Mouse (Mus musculus) midbrain, postnatal 0 days (tissue): ENCODE measurements around the gene Tex26. TPM values are rescaled to one million over a fixed set of nuclear protein-coding genes. Genes with fewer than 3 reads are reported as not detected.
A peak's percentile ranks its signal among the peaks of the same experiment; 100 is the strongest.

Experiments used
- ATAC-seq: fragments of 200-750 bp; cut with Nextera tagmentation; 2 replicates; pipeline ENCODE4 v1.8.0; 2017; ENCODE audit warnings: moderate number of reproducible peaks, mild to moderate bottlenecking, moderate TSS enrichment, moderate library complexity; ENCODE audit not compliant: low FRiP score
- DNase-seq: peaks from one replicate; pipeline ENCODE4 v3.0.0-alpha.2; 2015; ENCODE audit warnings: low spot score
- H3K27ac ChIP-seq: fragments of 300-500 bp; sonication (generic); 2 replicates; pipeline ENCODE4 v1.5.1; 2014; ENCODE audit warnings: low read depth, mild to moderate bottlenecking, low read length, mixed read lengths
- H3K27me3 ChIP-seq: fragments of 300-500 bp; sonication (generic); 2 replicates; pipeline ENCODE4 v1.6.1; 2014; ENCODE audit warnings: low read length, control low read depth, mixed read lengths; ENCODE audit not compliant: insufficient read depth
- H3K36me3 ChIP-seq: fragments of 300-500 bp; sonication (generic); 2 replicates; pipeline ENCODE4 v1.6.1; 2014; ENCODE audit warnings: low read length, control low read depth, mixed read lengths; ENCODE audit not compliant: insufficient read depth
- H3K4me1 ChIP-seq: fragments of 300-500 bp; sonication (generic); 2 replicates; pipeline ENCODE4 v1.6.1; 2014; ENCODE audit warnings: mild to moderate bottlenecking, control low read depth, antibody characterized with exemption, low read length, mixed read lengths; ENCODE audit not compliant: insufficient read depth
- H3K4me2 ChIP-seq: fragments of 300-500 bp; sonication (generic); 2 replicates; pipeline ENCODE4 v1.6.1; 2014; ENCODE audit warnings: low read depth, mild to moderate bottlenecking, low read length, mixed read lengths; ENCODE audit not compliant: poor library complexity, severe bottlenecking
- H3K4me3 ChIP-seq: fragments of 300-500 bp; sonication (generic); 2 replicates; pipeline ENCODE4 v1.5.1; 2014; ENCODE audit warnings: low read depth, mild to moderate bottlenecking, low read length, moderate library complexity
- H3K9ac ChIP-seq: fragments of 300-500 bp; sonication (generic); replicated peaks from 2 replicates; pipeline ENCODE4 v1.6.1; 2014; ENCODE audit warnings: mild to moderate bottlenecking, low read length, moderate library complexity, mixed read lengths; ENCODE audit not compliant: poor library complexity, severe bottlenecking
- H3K9me3 ChIP-seq: fragments of 300-500 bp; sonication (generic); 2 replicates; pipeline ENCODE4 v1.6.1; 2016; ENCODE audit warnings: low read length, control low read depth
- CTCF ChIP-seq: IDR thresholded peaks from 2 replicates; pipeline ENCODE4 v1.5.1; 2016; ENCODE audit warnings: antibody characterized with exemption, mild to moderate bottlenecking
- WGBS: fragments of 180-500 bp; shearing (Covaris S2); extraction: QIAGEN DNeasy Blood & Tissue Kit; methylation state at CpG from one replicate; pipeline ENCODE4 v1.1.7; 2014; 5-methylcytosine and 5-hydroxymethylcytosine counted together
- polyA plus RNA-seq: library from polyadenylated mRNA; unstranded; fragments of >200 nt; fragmentation: Nextera tagmentation; extraction: Ambion mirVana; gene quantifications from 2 replicates; pipeline ENCODE4 v1.2.1, GENCODE M21; 2015
- total RNA-seq: library from RNA; depleted of rRNA; stranded (reverse); fragments of >200 nt; gene quantifications from 2 replicates; pipeline ENCODE4 v1.2.3, GENCODE M21; 2014; rRNA removed

Gene Tex26
- 0.76 and 1.9 TPM in 2 replicates for total RNA-seq
- 1.3 and 1.4 TPM in 2 replicates for polyA plus RNA-seq

- TF ChIP-seq CTCF, result 0 out of 2 replicates have a peak, but pooled peaks have one; percentile 13
- no peaks in the 10 kb centered on the region for H3K36me3 ChIP-seq
- H3K27ac ChIP-seq, result peak within 1 kb of the TSS; percentile 89
- no peaks in the 10 kb centered on the region for H3K9me3 ChIP-seq
- H3K4me2 ChIP-seq, result peak within 1 kb of the TSS; percentile 71
- H3K4me3 ChIP-seq, result peak within 1 kb of the TSS; percentile 32
- peak within 1 kb of the TSS; percentile 70 for H3K9ac ChIP-seq
- H3K27me3 ChIP-seq, result no peaks in the 10 kb centered on the region
- WGBS, result under 1% methylated on average over 25 of the region's 25 CpGs
- peak; percentile 93 for DNase-seq
- ATAC-seq, result peak; percentile 88
- H3K4me1 ChIP-seq, result peaks cover 11% of the 10 kb centered on the region
These were observed at the start of gene Tex26 for GRCm38 (mm10) chr5:149439531-149440179. Tex26 (plus strand) TSS chr5:149439660.

GRCm38 (mm10) chr5:149391574-149392375, 47.7 kb upstream of the Tex26 start:
- Histone ChIP-seq H3K9me3 (no peaks in the 10 kb centered on the region), H3K4me1 (no peaks in the 10 kb centered on the region), H3K9ac (no peak overlapping the region), H3K4me3 (no peak overlapping the region), H3K27ac (no peak overlapping the region), H3K36me3 (no peaks in the 10 kb centered on the region), H3K27me3 (no peaks in the 10 kb centered on the region), H3K4me2 (no peak overlapping the region)
- WGBS, result 56% methylated on average over 18 of the region's 18 CpGs
- no peak for TF ChIP-seq CTCF
- no peak for DNase-seq
- ATAC-seq, result no peak

GRCm38 (mm10) chr5:149392420-149392988, 47.0 kb upstream of the Tex26 start:
- ATAC-seq, result no peak
- Histone ChIP-seq H3K4me3 (no peak overlapping the region), H3K27ac (no peak overlapping the region), H3K4me1 (no peaks in the 10 kb centered on the region), H3K36me3 (no peaks in the 10 kb centered on the region), H3K9ac (no peak overlapping the region), H3K4me2 (no peak overlapping the region), H3K27me3 (no peaks in the 10 kb centered on the region), H3K9me3 (no peaks in the 10 kb centered on the region)
- TF ChIP-seq CTCF, result peak; percentile 48
- no peak for DNase-seq
- WGBS, result 70% methylated on average over 6 of the region's 6 CpGs

- no peak for TF ChIP-seq CTCF
- ATAC-seq, result no peak
- WGBS, result 86% methylated on average over 7 of the region's 7 CpGs
- Histone ChIP-seq H3K4me3 (no peak overlapping the region), H3K9me3 (no peaks in the 10 kb centered on the region), H3K27me3 (no peaks in the 10 kb centered on the region), H3K36me3 (no peaks in the 10 kb centered on the region), H3K4me2 (no peak overlapping the region), H3K4me1 (0 out of 2 replicates have a peak, but pooled peaks cover 7% of the 10 kb centered on the region), H3K9ac (no peak overlapping the region), H3K27ac (no peak overlapping the region)
- DNase-seq, result no peak
These were observed 37.9 kb upstream of the Tex26 start for GRCm38 (mm10) chr5:149401446-149401975.

GRCm38 (mm10) chr5:149402029-149402428, 37.4 kb upstream of the Tex26 start:
- Histone ChIP-seq H3K27me3 (no peaks in the 10 kb centered on the region), H3K36me3 (no peaks in the 10 kb centered on the region), H3K4me3 (no peak overlapping the region), H3K27ac (no peak overlapping the region), H3K4me2 (no peak overlapping the region), H3K9me3 (no peaks in the 10 kb centered on the region), H3K4me1 (0 out of 2 replicates have a peak, but pooled peaks cover 8% of the 10 kb centered on the region), H3K9ac (no peak overlapping the region)
- ATAC-seq, result no peak
- TF ChIP-seq CTCF, result no peak
- DNase-seq, result no peak
- WGBS, result 91% methylated on average over 10 of the region's 10 CpGs
